Mouse (Mus musculus) forebrain, postnatal 0 days (tissue): ENCODE results near the gene Cadm1. TPM values are rescaled to one million over a fixed set of nuclear protein-coding genes. Genes with fewer than 3 reads are reported as not detected.

Source experiments
- ATAC-seq: fragments of 200-750 bp; cut with Nextera tagmentation; 2 replicates; pipeline ENCODE4 v1.8.0; 2017; ENCODE audit warnings: mild to moderate bottlenecking, moderate library complexity
- DNase-seq: peaks from one replicate; pipeline ENCODE4 v3.0.0-alpha.2; 2015
- H3K27ac ChIP-seq: fragments of 300-500 bp; sonication (generic); 2 replicates; pipeline ENCODE4 v1.5.1; 2014; ENCODE audit warnings: low read depth, mild to moderate bottlenecking, antibody characterized with exemption, low read length, moderate library complexity, mixed read lengths
- H3K27me3 ChIP-seq: fragments of 300-500 bp; sonication (generic); 2 replicates; pipeline ENCODE4 v1.6.1; 2014; ENCODE audit warnings: mild to moderate bottlenecking, low read length, mixed read lengths; ENCODE audit not compliant: insufficient read depth
- H3K36me3 ChIP-seq: fragments of 300-500 bp; sonication (generic); 2 replicates; pipeline ENCODE4 v1.6.1; 2014; ENCODE audit warnings: mild to moderate bottlenecking, moderate library complexity; ENCODE audit not compliant: insufficient read depth
- H3K4me1 ChIP-seq: fragments of 300-500 bp; sonication (generic); 2 replicates; pipeline ENCODE4 v1.6.1; 2014; ENCODE audit warnings: antibody characterized with exemption; ENCODE audit not compliant: insufficient read depth
- H3K4me2 ChIP-seq: fragments of 300-500 bp; sonication (generic); 2 replicates; pipeline ENCODE4 v1.6.1; 2014; ENCODE audit warnings: low read depth, mild to moderate bottlenecking, moderate library complexity
- H3K4me3 ChIP-seq: fragments of 300-500 bp; sonication (generic); 2 replicates; pipeline ENCODE4 v1.5.1; 2014; ENCODE audit warnings: low read depth, low read length, mixed read lengths
- H3K9ac ChIP-seq: fragments of 300-500 bp; sonication (generic); 2 replicates; pipeline ENCODE4 v1.6.1; 2014; ENCODE audit warnings: mild to moderate bottlenecking
- H3K9me3 ChIP-seq: fragments of 300-500 bp; sonication (generic); 2 replicates; pipeline ENCODE4 v1.6.1; 2016; ENCODE audit warnings: low read length
- CTCF ChIP-seq: sonication (generic); IDR thresholded peaks from 2 replicates; pipeline ENCODE4 v1.5.1; 2016; ENCODE audit warnings: antibody characterized with exemption, control low read depth, low read depth
- WGBS: fragments of 180-500 bp; shearing (Covaris S2); extraction: QIAGEN DNeasy Blood & Tissue Kit; methylation state at CpG from one replicate; pipeline ENCODE4 v1.1.7; 2014; 5-methylcytosine and 5-hydroxymethylcytosine counted together
- polyA plus RNA-seq: library from polyadenylated mRNA; unstranded; fragments of >200 nt; fragmentation: Nextera tagmentation; extraction: Ambion mirVana; gene quantifications from 2 replicates; pipeline ENCODE4 v1.2.1, GENCODE M21; 2015
- total RNA-seq: library from RNA; depleted of rRNA; stranded (reverse); fragments of >200 nt; gene quantifications from 2 replicates; pipeline ENCODE4 v1.2.3, GENCODE M21; 2014

Cadm1 gene
- total and polyA plus RNA-seq, 2 experiments from 2014 or later = 289 to 381 TPM

- H3K27ac ChIP-seq = no peak overlapping the region
- H3K9ac ChIP-seq = no peak overlapping the region
- TF ChIP-seq CTCF = no peak
- 56% methylated on average over 6 of the region's 6 CpGs for WGBS
- H3K4me1 ChIP-seq = peaks cover 11% of the 10 kb centered on the region; the same call in 1 of the 2 replicates
- H3K27me3 ChIP-seq = no peaks in the 10 kb centered on the region
- H3K4me2 ChIP-seq = no peak overlapping the region
- no peak overlapping the region for H3K4me3 ChIP-seq
- DNase-seq (peak; percentile 50), ATAC-seq (no peak)
- no peaks in the 10 kb centered on the region for H3K9me3 ChIP-seq
- H3K36me3 ChIP-seq = no peaks in the 10 kb centered on the region
Observed at GRCm38 (mm10) chr9:47615049-47615448, 85.1 kb downstream of the Cadm1 start.

DNA sequence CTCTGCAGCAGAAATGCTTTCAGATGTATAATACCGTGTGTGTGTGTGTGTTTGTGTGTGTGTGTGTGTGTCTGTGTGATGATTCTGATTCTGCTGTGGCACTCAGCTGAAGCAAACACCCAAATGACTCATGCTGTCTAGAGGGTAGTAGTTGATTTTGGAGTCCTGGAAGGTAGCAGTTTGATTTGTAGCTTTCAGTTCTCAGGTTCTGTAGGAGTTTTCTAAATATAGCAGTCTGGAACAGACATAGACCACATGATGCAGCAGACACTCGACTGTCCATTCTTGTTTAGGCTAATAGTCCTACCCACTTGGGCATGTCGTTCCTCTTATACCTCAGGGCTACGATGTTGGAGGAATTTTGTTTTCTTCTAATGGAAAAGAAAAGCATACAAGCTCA, 86.4 kb downstream of the Cadm1 start:
- no peaks in the 10 kb centered on the region for H3K36me3 ChIP-seq
- H3K9me3 ChIP-seq = no peaks in the 10 kb centered on the region
- H3K27ac ChIP-seq = no peak overlapping the region
- H3K4me3 ChIP-seq = no peak overlapping the region
- 0 out of 2 replicates have a peak, but pooled peaks cover 4% of the 10 kb centered on the region for H3K4me1 ChIP-seq
- WGBS = 68% methylated on average over 4 of the region's 4 CpGs
- H3K9ac ChIP-seq = no peak overlapping the region
- H3K27me3 ChIP-seq = no peaks in the 10 kb centered on the region
- no peak for ATAC-seq
- TF ChIP-seq CTCF = no peak
- no peak overlapping the region for H3K4me2 ChIP-seq
- DNase-seq = no peak

GRCm38 (mm10) chr9:47619501-47620029, 89.6 kb downstream of the Cadm1 start:
- no peak for DNase-seq
- Histone ChIP-seq H3K27ac (no peak overlapping the region), H3K4me3 (no peak overlapping the region), H3K36me3 (no peaks in the 10 kb centered on the region), H3K9me3 (no peaks in the 10 kb centered on the region), H3K9ac (no peak overlapping the region), H3K27me3 (no peaks in the 10 kb centered on the region), H3K4me1 (0 out of 2 replicates have a peak, but pooled peaks cover 9% of the 10 kb centered on the region), H3K4me2 (no peak overlapping the region)
- TF ChIP-seq CTCF = no peak
- WGBS = 83% methylated on average over 8 of the region's 8 CpGs
- ATAC-seq = no peak

DNA sequence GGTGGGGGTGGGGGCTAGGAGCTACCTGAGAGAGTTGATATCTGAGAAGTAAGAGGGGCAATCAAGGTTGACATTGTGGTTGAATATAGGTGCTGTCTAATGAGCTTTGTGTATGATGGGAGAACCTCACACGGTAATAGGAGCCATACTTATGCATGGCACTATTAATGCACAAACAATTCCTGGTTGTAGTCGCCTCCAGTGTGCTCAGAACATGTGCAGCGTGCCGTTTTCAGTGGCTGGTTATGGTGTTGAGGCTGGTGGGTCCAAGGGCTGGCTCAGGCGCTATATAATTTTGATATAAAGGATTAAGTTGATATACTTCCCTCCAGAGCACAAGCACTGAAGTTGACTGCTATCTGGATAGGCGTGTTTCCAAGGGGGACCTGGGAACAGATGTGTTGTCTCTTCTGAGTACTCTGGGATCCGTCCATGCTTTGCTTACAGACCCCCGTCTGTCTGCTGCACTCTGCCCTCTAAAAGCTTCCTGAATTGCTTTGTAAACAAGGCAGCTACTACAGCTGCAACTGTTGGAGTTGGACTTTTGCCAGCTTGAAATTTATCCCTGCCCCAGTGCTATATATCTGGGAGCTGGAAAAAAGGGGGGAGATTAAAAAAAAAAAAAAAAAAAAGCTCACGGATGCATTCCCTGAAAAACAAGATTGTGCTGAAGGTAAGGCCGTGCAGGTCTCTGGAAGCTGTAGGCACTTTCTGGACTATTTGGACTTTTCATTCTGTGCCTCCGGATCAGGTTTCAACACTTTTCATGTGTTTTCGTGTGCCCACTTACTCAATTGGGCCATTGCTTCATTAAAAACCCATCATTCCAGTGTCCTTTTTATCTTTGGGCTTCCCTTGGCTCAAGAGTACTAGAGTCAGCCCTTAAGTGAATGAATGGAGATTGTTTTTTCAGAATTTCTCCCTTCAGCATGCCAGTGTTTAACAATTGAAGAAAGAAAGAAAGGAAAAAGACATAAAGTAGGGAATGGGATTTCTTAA, 93.8 kb downstream of the Cadm1 start:
- Histone ChIP-seq H3K27ac (no peak overlapping the region), H3K4me2 (no peak overlapping the region), H3K4me1 (0 out of 2 replicates have a peak, but pooled peaks cover 7% of the 10 kb centered on the region), H3K9me3 (no peaks in the 10 kb centered on the region), H3K36me3 (no peaks in the 10 kb centered on the region), H3K9ac (no peak overlapping the region), H3K4me3 (no peak overlapping the region), H3K27me3 (no peaks in the 10 kb centered on the region)
- DNase-seq (no peak), ATAC-seq (0 out of 2 replicates have a peak, but pooled peaks have one; percentile 12)
- 35% methylated on average over 12 of the region's 12 CpGs for WGBS
- no peak for TF ChIP-seq CTCF

- no peak overlapping the region for H3K9ac ChIP-seq
- DNase-seq = peak; percentile 58
- H3K4me2 ChIP-seq = no peak overlapping the region
- 54% methylated on average over 17 of the region's 17 CpGs for WGBS
- ATAC-seq = peak; percentile 84
- no peak overlapping the region for H3K27ac ChIP-seq
- H3K9me3 ChIP-seq = no peaks in the 10 kb centered on the region
- TF ChIP-seq CTCF = no peak
- no peaks in the 10 kb centered on the region for H3K27me3 ChIP-seq
- no peaks in the 10 kb centered on the region for H3K36me3 ChIP-seq
- 0 out of 2 replicates have a peak, but pooled peaks cover 7% of the 10 kb centered on the region for H3K4me1 ChIP-seq
- H3K4me3 ChIP-seq = no peak overlapping the region
Observed at GRCm38 (mm10) chr9:47624565-47625520, 94.9 kb downstream of the Cadm1 start.

GRCm38 (mm10) chr9:47625621-47626210, 95.7 kb downstream of the Cadm1 start:
- no peak for DNase-seq
- Histone ChIP-seq H3K36me3 (no peaks in the 10 kb centered on the region), H3K27ac (no peak overlapping the region), H3K9me3 (no peaks in the 10 kb centered on the region), H3K9ac (no peak overlapping the region), H3K4me2 (no peak overlapping the region), H3K4me1 (0 out of 2 replicates have a peak, but pooled peaks cover 7% of the 10 kb centered on the region), H3K27me3 (no peaks in the 10 kb centered on the region), H3K4me3 (no peak overlapping the region)
- peak; percentile 64 for ATAC-seq
- no peak for TF ChIP-seq CTCF
- 64% methylated on average over 7 of the region's 7 CpGs for WGBS
